Mouse (Mus musculus) spleen, postnatal 4 days (tissue): ENCODE measurements at regions not wholly inside any gene's neighbourhood (a gene's known extent, or its start where the extent isn't known, plus 50 kb on each side); places are given as distances from the start of the nearest gene placed in this dataset.

Source experiments
- DNase-seq, 2 experiments: peaks; one replicate each; pipeline ENCODE4 v3.0.0; 2022; ENCODE audit warnings: low spot score in 2 of 2

GRCm38 (mm10) chr10:74722971-74723370 is 244.0 kb upstream of the Gnaz start:
- no peak for DNase-seq

- no peak for DNase-seq
These were observed 217.5 kb upstream of the Gnaz start for GRCm38 (mm10) chr10:74749446-74749845.

GRCm38 (mm10) chr10:74750879-74751278 is 216.1 kb upstream of the Gnaz start:
- no peak for DNase-seq

- DNase-seq = no peak
These were observed 206.2 kb upstream of the Gnaz start for GRCm38 (mm10) chr10:74760734-74761133.

- no peak for DNase-seq
These were observed 177.7 kb upstream of the Gnaz start for GRCm38 (mm10) chr10:74789245-74789644.

GRCm38 (mm10) chr10:74789987-74790386 is 177.0 kb upstream of the Gnaz start:
- no peak for DNase-seq

GRCm38 (mm10) chr10:74823395-74823794 is 143.6 kb upstream of the Gnaz start:
- no peak for DNase-seq

- no peak for DNase-seq
These were observed 132.6 kb upstream of the Gnaz start for GRCm38 (mm10) chr10:74834359-74834758.

- DNase-seq = peak in 1 of 2 experiments; percentile 64
These were observed 118.6 kb upstream of the Gnaz start for GRCm38 (mm10) chr10:74848372-74848771.

GRCm38 (mm10) chr10:74854991-74855664 is 111.8 kb upstream of the Gnaz start:
- DNase-seq = no peak
